Comparison of ENCODE assay signal across 9 mouse cellular contexts in the genomic region with DNA sequence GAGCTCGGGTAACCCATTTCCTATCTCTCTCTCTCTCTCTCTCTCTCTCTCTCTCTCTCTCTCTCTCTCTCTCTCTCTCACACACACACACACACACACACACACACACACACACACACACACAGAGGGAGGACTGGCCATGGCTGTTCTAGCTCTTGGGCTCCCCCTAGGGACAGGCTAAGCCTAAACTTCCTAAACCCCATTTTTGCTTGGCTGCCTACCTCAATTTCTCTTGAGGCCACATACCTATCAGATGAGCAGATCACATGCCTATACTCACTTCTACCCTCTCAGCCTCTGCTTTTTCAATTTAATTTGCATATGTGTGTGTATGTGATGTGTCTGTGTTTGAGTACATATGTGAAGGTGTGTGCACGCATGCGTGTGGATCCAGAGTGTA.
DNase-seq lines count a peak whose midpoint lies in the region; ATAC-seq and TF ChIP-seq lines count a peak whose summit lies in the region.
"Had no signal": no experiment of that assay in that cellular context is flagged by ENCODE, and none has a peak within 500 bp of the region (broad histone marks: within the 10 kb centered on the region; RNA-seq: fewer than 3 reads in every experiment).

No protein-coding gene starts in this region.

- H3K4me2 ChIP-seq in liver, postnatal 0 days (ENCODE audit: low read depth, low read length) = peak overlapping the region; percentile 55; the same call in 1 of the 2 replicates
- H3K4me2 ChIP-seq: neural tube, embryonic 12.5 days had no signal

- no peaks in the 10 kb centered on the region for H3K9me3 ChIP-seq in heart, embryonic 10.5 days
- no peaks in the 10 kb centered on the region for H3K9me3 ChIP-seq in liver, postnatal 0 days (ENCODE audit: low read length)
- H3K9me3 ChIP-seq: neural tube, embryonic 12.5 days had no signal

- peak; percentile 82 for TF ChIP-seq CTCF in liver, postnatal 0 days (IDR thresholded peaks at IDR 0.05; ENCODE audit: low read depth)

- intact Hi-C loops in heart, postnatal 14 days (cut with DNase I) = no loop called here

- no peak overlapping the region for H3K27ac ChIP-seq in heart, embryonic 10.5 days
- H3K27ac ChIP-seq in liver, postnatal 0 days (ENCODE audit: low read depth) = peak overlapping the region; percentile 84
- H3K27ac ChIP-seq: neural tube, embryonic 12.5 days had no signal

- 88% methylated on average over 3 of the region's 3 CpGs for WGBS in heart, embryonic 10.5 days
- WGBS in liver, postnatal 0 days (ENCODE audit: insufficient replicate concordance) = 64% methylated on average over 3 of the region's 3 CpGs

- TF ChIP-seq EP300 in liver, postnatal 0 days (IDR thresholded peaks at IDR 0.05; ENCODE audit: low read depth) = no peak

- peaks cover 23% of the 10 kb centered on the region for H3K27me3 ChIP-seq in heart, embryonic 10.5 days (ENCODE audit: insufficient read depth, poor library complexity, severe bottlenecking)
- no peaks in the 10 kb centered on the region for H3K27me3 ChIP-seq in liver, postnatal 0 days (ENCODE audit: insufficient read depth, low read length)
- H3K27me3 ChIP-seq: neural tube, embryonic 12.5 days had no signal

- ATAC-seq in liver, postnatal 0 days = no peak

- no peak overlapping the region for H3K4me3 ChIP-seq in heart, embryonic 10.5 days
- no peak overlapping the region for H3K4me3 ChIP-seq in liver, postnatal 0 days (ENCODE audit: low read depth, low read length)
- H3K4me3 ChIP-seq: neural tube, embryonic 12.5 days had no signal

- H3K9ac ChIP-seq in liver, postnatal 0 days (replicated peaks) = no peak overlapping the region
- H3K9ac ChIP-seq: neural tube, embryonic 12.5 days had no signal

- H3K36me3 ChIP-seq in heart, embryonic 10.5 days = no peaks in the 10 kb centered on the region
- no peaks in the 10 kb centered on the region for H3K36me3 ChIP-seq in liver, postnatal 0 days (replicated peaks; ENCODE audit: insufficient read depth, low read length)
- H3K36me3 ChIP-seq: neural tube, embryonic 12.5 days had no signal

- peaks cover 35% of the 10 kb centered on the region for H3K4me1 ChIP-seq in heart, embryonic 10.5 days
- peaks cover 52% of the 10 kb centered on the region for H3K4me1 ChIP-seq in liver, postnatal 0 days (ENCODE audit: insufficient read depth)

- peak; percentile 27 to 55 for DNase-seq in heart, postnatal 14 days
- DNase-seq in heart, embryonic 10.5 days (ENCODE audit: low spot score) = no peak
- peak; percentile 62 to 68 for DNase-seq in B cell, adult 2 months
- DNase-seq in adrenal gland, postnatal 14 days = peak; percentile 78
- DNase-seq in liver, postnatal 0 days = peak; percentile 75
- no peak for DNase-seq in ovary, adult 18-20 months (ENCODE audit: low spot score)
- DNase-seq in MN1 (ENCODE audit: low spot score) = no peak
- DNase-seq in cerebellum, adult 11 months = no peak

Comparison
In these comparisons a context has a peak if more than half of its experiments do, and no peak if none do; other contexts are left out.
1. DNase-seq: peak in heart, postnatal 14 days (2 of 2), B cell, adult 2 months (2 of 2), adrenal gland, postnatal 14 days (single experiment) and liver, postnatal 0 days (single experiment); none in heart, embryonic 10.5 days (single experiment), ovary, adult 18-20 months (single experiment), MN1 (single experiment) and cerebellum, adult 11 months (single experiment).